Mouse (Mus musculus) erythroblast, embryonic 14.5 days (primary cell): ENCODE results near the gene Kiss1. TPM values are rescaled to one million over a fixed set of nuclear protein-coding genes. Genes with fewer than 3 reads are reported as not detected.

ENCODE experiments used
- H3K27me3 ChIP-seq: 2 replicates; pipeline ENCODE4 v1.6.1; 2012; ENCODE audit warnings: inconsistent platforms; ENCODE audit not compliant: control insufficient read depth
- H3K36me3 ChIP-seq: 2 replicates; pipeline ENCODE4 v1.6.1; 2012; ENCODE audit warnings: mild to moderate bottlenecking, inconsistent platforms; ENCODE audit not compliant: control insufficient read depth
- H3K4me1 ChIP-seq: 2 replicates; pipeline ENCODE4 v1.6.1; 2012; ENCODE audit warnings: inconsistent platforms; ENCODE audit not compliant: control insufficient read depth
- H3K4me3 ChIP-seq: replicated peaks from 2 replicates; pipeline ENCODE3; 2012; ENCODE audit warnings: moderate library complexity, mild to moderate bottlenecking, inconsistent platforms
- H3K9me3 ChIP-seq: 2 replicates; pipeline ENCODE4 v1.6.1; 2012; ENCODE audit warnings: low read length, inconsistent platforms, mixed read lengths; ENCODE audit not compliant: control insufficient read depth
- GATA1 ChIP-seq: IDR thresholded peaks from 2 replicates; pipeline ENCODE4 v1.6.1; 2012; ENCODE audit warnings: low read length, inconsistent platforms, mixed read lengths
- TAL1 ChIP-seq: IDR thresholded peaks from 3 replicates; pipeline ENCODE4 v1.6.1; 2012; ENCODE audit warnings: low read length, inconsistent platforms, mixed read lengths
- polyA plus RNA-seq: library from polyadenylated mRNA; stranded (reverse); fragments of >175 nt; gene quantifications from 2 replicates; pipeline ENCODE4 v1.2.3, GENCODE M21; 2012

Gene Kiss1
- polyA plus RNA-seq, 1 experiment = not detected

DNA sequence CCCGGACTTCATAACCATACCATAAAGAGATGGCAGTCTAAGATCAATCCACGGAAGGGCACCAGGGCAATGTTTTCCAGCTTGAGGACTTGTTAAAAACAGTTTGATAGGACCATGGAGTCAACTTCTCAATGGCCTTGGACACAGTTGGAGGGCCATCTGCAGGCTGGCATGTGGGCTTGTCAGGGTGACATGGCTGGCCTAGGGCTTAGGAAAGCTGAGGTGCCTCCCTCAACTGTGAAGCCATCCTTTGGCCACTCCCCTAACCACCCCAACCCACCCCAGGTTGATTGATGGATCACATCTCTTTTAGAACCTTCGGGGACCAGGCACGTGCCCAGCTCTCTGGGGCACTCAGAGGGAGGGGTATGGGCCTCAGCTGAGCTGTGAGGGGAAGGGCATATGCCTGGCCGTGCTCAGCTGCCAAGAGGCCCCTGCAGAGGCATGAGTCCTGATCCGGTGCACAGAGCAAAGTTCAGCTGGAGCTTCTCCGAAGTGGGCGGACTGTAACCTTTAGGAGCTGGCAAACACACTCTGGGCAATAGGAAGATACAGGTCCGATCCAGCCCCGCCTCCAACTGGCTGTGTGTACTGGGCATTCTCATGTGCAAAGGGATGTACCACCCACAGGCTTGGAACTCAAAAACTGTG lies 54.1 kb downstream of the Kiss1 start:
- Histone ChIP-seq H3K9me3 (no peaks in the 10 kb centered on the region), H3K27me3 (no peaks in the 10 kb centered on the region), H3K4me3 (no peak overlapping the region), H3K36me3 (no peaks in the 10 kb centered on the region), H3K4me1 (no peaks in the 10 kb centered on the region)
- TF ChIP-seq TAL1 = no peak
- no peak for TF ChIP-seq GATA1

DNA sequence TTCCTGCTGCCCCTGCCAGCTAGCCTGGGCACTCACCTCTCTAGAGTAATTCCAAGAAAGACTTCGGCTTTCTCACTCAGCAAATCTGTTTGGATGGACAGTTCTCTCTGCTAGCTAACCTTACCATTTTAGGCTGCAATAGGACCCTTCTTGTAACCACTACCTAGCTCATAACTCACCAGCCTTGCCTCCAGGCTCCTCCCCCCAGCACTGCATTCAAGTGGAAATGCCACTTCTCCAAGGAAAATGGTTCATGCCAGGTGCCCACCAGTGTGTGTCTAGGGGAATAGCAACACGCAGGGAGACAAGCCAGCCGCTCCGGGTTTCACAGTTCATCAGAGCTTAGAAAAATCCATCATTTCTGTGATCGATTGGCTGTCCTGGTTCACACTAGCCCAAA lies 55.9 kb downstream of the Kiss1 start:
- no peaks in the 10 kb centered on the region for H3K27me3 ChIP-seq
- no peaks in the 10 kb centered on the region for H3K36me3 ChIP-seq
- TF ChIP-seq TAL1 = no peak
- TF ChIP-seq GATA1 = no peak
- H3K4me1 ChIP-seq = no peaks in the 10 kb centered on the region
- no peaks in the 10 kb centered on the region for H3K9me3 ChIP-seq
- no peak overlapping the region for H3K4me3 ChIP-seq

Other genes with a start within 250 kb of the Kiss1 start
- gene Ppp1r15b, start 190.7 kb upstream of the Kiss1 start, polyA plus RNA-seq = 2.0 and 2.5 TPM in 2 replicates
- gene Plekha6, start 157.7 kb upstream of the Kiss1 start, polyA plus RNA-seq = 0.01 and 0.04 TPM in 2 replicates
- gene Golt1a, start 12.1 kb upstream of the Kiss1 start, polyA plus RNA-seq = not detected in 2 replicates
- gene Ren1, start 28.6 kb downstream of the Kiss1 start, polyA plus RNA-seq = not detected in 2 replicates
- 0.05 TPM in 1 of 2 replicates, not detected in the other for gene Etnk2, start 41.7 kb downstream of the Kiss1 start, polyA plus RNA-seq
- 0.01 and 0.05 TPM in 2 replicates for gene Sox13, start 102.5 kb downstream of the Kiss1 start, polyA plus RNA-seq